Mouse (Mus musculus) hindbrain, embryonic 13.5 days (tissue): ENCODE data around the gene Emilin3. TPM values are rescaled to one million over a fixed set of nuclear protein-coding genes. Genes with fewer than 3 reads are reported as not detected.

Experiments
- ATAC-seq: fragments of 200-750 bp; cut with Nextera tagmentation; 2 replicates; pipeline ENCODE4 v1.8.0; 2017; ENCODE audit warnings: moderate TSS enrichment; ENCODE audit not compliant: low FRiP score
- H3K27ac ChIP-seq: fragments of 300-500 bp; sonication (generic); 2 replicates; pipeline ENCODE4 v1.5.1; 2015; ENCODE audit warnings: inconsistent platforms, mild to moderate bottlenecking, moderate library complexity
- H3K27me3 ChIP-seq: fragments of 300-500 bp; sonication (generic); 2 replicates; pipeline ENCODE4 v1.6.1; 2015; ENCODE audit warnings: mild to moderate bottlenecking, inconsistent platforms
- H3K36me3 ChIP-seq: fragments of 300-500 bp; sonication (generic); 2 replicates; pipeline ENCODE4 v1.6.1; 2015; ENCODE audit warnings: mild to moderate bottlenecking, inconsistent platforms
- H3K4me1 ChIP-seq: fragments of 300-500 bp; sonication (generic); replicated peaks from 2 replicates; pipeline ENCODE4 v1.6.1; 2015; ENCODE audit warnings: inconsistent platforms
- H3K4me2 ChIP-seq: fragments of 300-500 bp; sonication (generic); 2 replicates; pipeline ENCODE4 v1.6.1; 2015; ENCODE audit warnings: inconsistent platforms, mild to moderate bottlenecking, moderate library complexity
- H3K4me3 ChIP-seq: fragments of 300-500 bp; sonication (generic); 2 replicates; pipeline ENCODE4 v1.5.1; 2015; ENCODE audit warnings: mild to moderate bottlenecking, inconsistent platforms
- H3K9ac ChIP-seq: fragments of 300-500 bp; sonication (generic); 2 replicates; pipeline ENCODE4 v1.6.1; 2015; ENCODE audit warnings: mild to moderate bottlenecking, inconsistent platforms
- H3K9me3 ChIP-seq: fragments of 300-500 bp; sonication (generic); 2 replicates; pipeline ENCODE4 v1.6.1; 2016; ENCODE audit warnings: inconsistent platforms
- WGBS: fragments of 180-500 bp; shearing (Covaris S2); methylation state at CpG from one replicate; pipeline ENCODE4 v1.1.7; 2015; 5-methylcytosine and 5-hydroxymethylcytosine counted together
- polyA plus RNA-seq: library from polyadenylated mRNA; unstranded; fragments of >200 nt; fragmentation: Nextera tagmentation; extraction: Ambion mirVana; gene quantifications from 2 replicates; pipeline ENCODE4 v1.2.1, GENCODE M21; 2015

Gene Emilin3
- polyA plus RNA-seq, 1 experiment from 2014 or later = 0.90 TPM

GRCm38 (mm10) chr2:160860363-160860762, 51.8 kb downstream of the Emilin3 start:
- H3K9me3 ChIP-seq = no peaks in the 10 kb centered on the region
- no peak overlapping the region for H3K4me3 ChIP-seq
- H3K4me2 ChIP-seq = no peak overlapping the region
- ATAC-seq = no peak
- no peaks in the 10 kb centered on the region for H3K27me3 ChIP-seq
- H3K9ac ChIP-seq = no peak overlapping the region
- no peaks in the 10 kb centered on the region for H3K36me3 ChIP-seq
- 0 out of 2 replicates have a peak, but pooled peaks cover 3% of the 10 kb centered on the region for H3K4me1 ChIP-seq
- 91% methylated on average over 1 of the region's 1 CpGs for WGBS
- H3K27ac ChIP-seq = no peak overlapping the region

Other genes with a start within 250 kb of the Emilin3 start
- 67.9 and 68.8 TPM in 2 replicates for gene Plcg1, start 181.0 kb downstream of the Emilin3 start, polyA plus RNA-seq
- 16.2 and 16.9 TPM in 2 replicates for gene Zhx3, start 39.3 kb downstream of the Emilin3 start, polyA plus RNA-seq
- 0.44 and 0.49 TPM in 2 replicates for gene Lpin3, start 31.7 kb downstream of the Emilin3 start, polyA plus RNA-seq
- gene Chd6, start 196.7 kb upstream of the Emilin3 start, polyA plus RNA-seq = 38.5 and 40.2 TPM in 2 replicates